Mouse (Mus musculus) CH12.LX (cell line): ENCODE measurements around the gene St7l. TPM values are rescaled to one million over a fixed set of nuclear protein-coding genes. Genes with fewer than 3 reads are reported as not detected.

Source experiments
- DNase-seq: peaks from one replicate; pipeline ENCODE4 v3.0.0-alpha.2; 2013; ENCODE audit errors: extremely low read depth
- H3K27ac ChIP-seq: 2 replicates; pipeline ENCODE4 v1.5.1; 2012; ENCODE audit warnings: low read depth, mild to moderate bottlenecking, control low read depth, moderate library complexity; ENCODE audit not compliant: insufficient read depth
- H3K27me3 ChIP-seq: replicated peaks from 2 replicates; pipeline ENCODE3; 2012; ENCODE audit warnings: inconsistent platforms
- H3K36me3 ChIP-seq, 2 experiments: replicated peaks in 1 of 2; 2 replicates each; pipeline versions ENCODE3 to v1.6.1; 2012; ENCODE audit warnings: inconsistent platforms in 1 of 2, low read length in 1 of 2, mild to moderate bottlenecking in 1 of 2, mixed read lengths in 1 of 2, moderate library complexity in 1 of 2; ENCODE audit not compliant: control insufficient read depth in 1 of 2, insufficient read depth in 1 of 2
- H3K4me1 ChIP-seq, 2 experiments: 2 replicates each; pipeline ENCODE4 v1.6.1; 2012; ENCODE audit warnings: inconsistent platforms in 1 of 2, moderate library complexity in 1 of 2; ENCODE audit not compliant: insufficient read depth in 2 of 2, control insufficient read depth in 1 of 2
- H3K4me2 ChIP-seq: 2 replicates; pipeline ENCODE4 v1.6.1; 2012; ENCODE audit warnings: low read depth, mild to moderate bottlenecking, control low read depth; ENCODE audit not compliant: poor library complexity, insufficient read depth, severe bottlenecking
- H3K4me3 ChIP-seq, 3 experiments: fragments of 150-350 bp in 1 of 3; sonication (generic) in 1 of 3; replicated peaks in 1 of 3; 2 replicates each; pipeline versions ENCODE3 to v1.5.1; 2011 to 2012; ENCODE audit warnings: low read depth in 2 of 3, low read length in 2 of 3, mild to moderate bottlenecking in 2 of 3, moderate library complexity in 2 of 3, control low read depth in 1 of 3, improper control_type of control experiment in 1 of 3, inconsistent platforms in 1 of 3, mixed read lengths in 1 of 3; ENCODE audit not compliant: poor library complexity in 1 of 3
- H3K79me2 ChIP-seq: replicated peaks from 2 replicates; pipeline ENCODE4 v1.6.1; 2012; ENCODE audit warnings: mild to moderate bottlenecking, moderate library complexity; ENCODE audit not compliant: control insufficient read depth, poor library complexity, insufficient read depth, severe bottlenecking; ENCODE audit errors: extremely low read depth
- H3K9ac ChIP-seq: 2 replicates; pipeline ENCODE4 v1.6.1; 2012; ENCODE audit warnings: low read depth, mild to moderate bottlenecking, control low read depth, moderate library complexity; ENCODE audit not compliant: insufficient read depth
- H3K9me3 ChIP-seq: replicated peaks from 2 replicates; pipeline ENCODE3; 2012; ENCODE audit warnings: low read length, inconsistent platforms, mixed read lengths
- CHD1 ChIP-seq: IDR thresholded peaks from 2 replicates; pipeline ENCODE4 v1.6.1; 2012; ENCODE audit warnings: low read depth, low read length, improper control_type of control experiment, inconsistent platforms
- E2F4 ChIP-seq: IDR thresholded peaks from 2 replicates; pipeline ENCODE4 v1.6.1; 2011; ENCODE audit warnings: low read depth, low read length, improper control_type of control experiment; ENCODE audit not compliant: insufficient replicate concordance
- ELF1 ChIP-seq: IDR thresholded peaks from 2 replicates; pipeline ENCODE4 v1.6.1; 2014; ENCODE audit warnings: low read depth, mild to moderate bottlenecking, inconsistent platforms, low read length, improper control_type of control experiment
- ETS1 ChIP-seq: conservative IDR thresholded peaks from 2 replicates; pipeline ENCODE4 v1.6.1; 2012; ENCODE audit warnings: low read depth, mild to moderate bottlenecking, inconsistent platforms, low read length, improper control_type of control experiment, moderate library complexity
- GABPA ChIP-seq: IDR thresholded peaks from 2 replicates; pipeline ENCODE4 v1.6.1; 2012; ENCODE audit warnings: low read depth, low read length, improper control_type of control experiment, inconsistent platforms; ENCODE audit not compliant: insufficient replicate concordance
- IRF4 ChIP-seq: IDR thresholded peaks from 2 replicates; pipeline ENCODE4 v1.6.1; 2014; ENCODE audit warnings: low read depth, mild to moderate bottlenecking, inconsistent platforms, low read length, improper control_type of control experiment
- JUN ChIP-seq: IDR thresholded peaks from 2 replicates; pipeline ENCODE4 v1.6.1; 2011; ENCODE audit warnings: low read depth, mild to moderate bottlenecking, low read length, improper control_type of control experiment, moderate library complexity; ENCODE audit not compliant: insufficient read depth
- MAFK ChIP-seq: IDR thresholded peaks from 2 replicates; pipeline ENCODE4 v1.6.1; 2011; ENCODE audit warnings: low read length, improper control_type of control experiment; ENCODE audit not compliant: insufficient replicate concordance
- MAZ ChIP-seq: IDR thresholded peaks from 2 replicates; pipeline ENCODE4 v1.6.1; 2012; ENCODE audit warnings: low read depth, mild to moderate bottlenecking, inconsistent platforms, low read length, improper control_type of control experiment, moderate library complexity
- MXI1 ChIP-seq: IDR thresholded peaks from 2 replicates; pipeline ENCODE4 v1.6.1; 2011; ENCODE audit warnings: mild to moderate bottlenecking, low read depth, low read length, improper control_type of control experiment
- PAX5 ChIP-seq: IDR thresholded peaks from 2 replicates; pipeline ENCODE4 v1.6.1; 2012; ENCODE audit warnings: low read length, inconsistent platforms, mixed read lengths
- RCOR1 ChIP-seq: conservative IDR thresholded peaks from 2 replicates; pipeline ENCODE4 v1.6.1; 2012; ENCODE audit warnings: low read depth, mild to moderate bottlenecking, inconsistent platforms, low read length, improper control_type of control experiment
- SIN3A ChIP-seq: IDR thresholded peaks from 2 replicates; pipeline ENCODE4 v1.6.1; 2012; ENCODE audit warnings: low read length, improper control_type of control experiment, inconsistent platforms
- SMC3 ChIP-seq: IDR thresholded peaks from 2 replicates; pipeline ENCODE4 v1.6.1; 2011; ENCODE audit warnings: low read depth, low read length, improper control_type of control experiment
- TBP ChIP-seq: conservative IDR thresholded peaks from 2 replicates; pipeline ENCODE4 v1.6.1; 2011; ENCODE audit warnings: low read depth, low read length, improper control_type of control experiment
- UBTF ChIP-seq: IDR thresholded peaks from 2 replicates; pipeline ENCODE4 v1.6.1; 2012; ENCODE audit warnings: low read depth, mild to moderate bottlenecking, inconsistent platforms, low read length, improper control_type of control experiment, moderate library complexity
- USF1 ChIP-seq: IDR thresholded peaks from 2 replicates; pipeline ENCODE4 v1.6.1; 2014; ENCODE audit warnings: low read depth, mild to moderate bottlenecking, inconsistent platforms, low read length, improper control_type of control experiment
- ZMIZ1 ChIP-seq: IDR thresholded peaks from 2 replicates; pipeline ENCODE4 v1.6.1; 2012; ENCODE audit warnings: low read depth, mild to moderate bottlenecking, inconsistent platforms, low read length, improper control_type of control experiment
- ZNF384 ChIP-seq: IDR thresholded peaks from 2 replicates; pipeline ENCODE4 v1.6.1; 2012; ENCODE audit warnings: low read depth, low read length, improper control_type of control experiment, inconsistent platforms
- dilution Hi-C: fragments of 300-500 bp; cut with MboI; formaldehyde crosslinking; loops from 2 replicates; pipeline ENCODE4 v1.14.3; 2020; ENCODE audit warnings: low sequenced_read_pairs; ENCODE audit not compliant: extremely low pct_unique_long_range_greater_than_20kb, extremely low pct_ligation_motif_present
- in situ Hi-C: fragments of 300-500 bp; cut with MboI; formaldehyde crosslinking; loops from 3 replicates; pipeline ENCODE4 v1.14.3; 2019; ENCODE audit warnings: low sequenced_read_pairs, low pct_ligation_motif_present, low pct_unique_long_range_greater_than_20kb, mixed read lengths
- polyA plus RNA-seq: library from polyadenylated mRNA; unstranded; fragments of >175 nt; gene quantifications from 2 replicates; pipeline ENCODE4 v1.2.1, GENCODE M21; 2012; ENCODE audit warnings: low read depth; ENCODE audit not compliant: insufficient read length
- total RNA-seq, 2 experiments: library from RNA; depleted of rRNA; stranded (reverse); fragments of 300-350 nt in 1 of 2; fragments of >200 nt in 1 of 2; gene quantifications; 2 replicates each; pipeline ENCODE4 v1.2.3; 2012 to 2014

St7l gene
- total and polyA plus RNA-seq, 3 experiments = 8.1 to 14.1 (median 10.4) TPM

DNA sequence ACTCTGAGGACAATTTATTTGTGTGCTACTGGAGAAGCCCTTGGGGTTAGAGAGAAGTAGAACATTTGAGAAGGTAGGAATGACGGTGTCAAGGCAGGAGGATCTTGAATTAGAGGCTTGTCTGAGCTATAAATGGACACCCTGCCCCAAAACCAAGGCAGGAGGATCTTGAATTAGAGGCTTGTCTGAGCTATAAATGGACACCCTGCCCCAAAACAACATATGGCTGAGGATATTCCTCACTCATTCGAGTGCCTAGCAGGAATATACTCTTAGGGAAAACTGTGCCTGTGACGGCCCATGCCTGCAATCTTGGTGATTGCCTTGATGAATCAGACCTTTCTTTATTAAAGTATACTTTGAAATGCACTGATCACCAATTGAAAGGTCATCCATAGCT is 42.2 kb downstream of the St7l start:
- H3K4me2 ChIP-seq = no peak overlapping the region
- in situ Hi-C loops (no loop called here), dilution Hi-C loops (no loop called here)

DNA sequence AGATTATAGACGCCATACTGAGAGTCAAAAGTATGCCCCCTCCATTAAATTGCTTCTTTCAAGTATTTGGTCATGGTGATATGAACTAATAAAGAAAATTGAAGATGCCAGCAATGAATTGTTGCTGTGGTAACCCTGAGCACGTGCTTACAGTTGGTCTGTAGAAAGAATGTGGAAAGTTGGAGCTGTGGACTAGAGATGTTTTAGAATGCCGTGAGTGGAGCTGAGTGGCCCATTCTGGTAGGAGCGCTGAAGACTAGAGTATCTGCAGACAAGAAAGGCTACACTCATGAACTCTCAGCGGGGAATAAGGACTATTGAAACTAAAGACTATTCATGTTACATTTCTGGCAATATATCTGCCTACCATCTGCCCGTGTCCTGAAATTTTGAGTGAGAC is 45.4 kb downstream of the St7l start:
- Histone ChIP-seq H3K4me2 (no peak overlapping the region), H3K9ac (no peak overlapping the region), H3K36me3 (peaks cover 3 to 16% of the 10 kb centered on the region in 2 experiments), H3K4me3 (no peak overlapping the region), H3K4me1 (no peaks in the 10 kb centered on the region), H3K27ac (no peak overlapping the region), H3K9me3 (no peaks in the 10 kb centered on the region), H3K27me3 (no peaks in the 10 kb centered on the region), H3K79me2 (no peaks in the 10 kb centered on the region)
- in situ Hi-C loops (no loop called here), dilution Hi-C loops (no loop called here)
- no peak for DNase-seq
- TF ChIP-seq GABPA = no peak

More for the DNA sequence above, 42.2 kb downstream of the St7l start:
- no peaks in the 10 kb centered on the region for H3K79me2 ChIP-seq
- H3K4me3 ChIP-seq = no peak overlapping the region
- no peaks in the 10 kb centered on the region for H3K27me3 ChIP-seq
- no peak overlapping the region for H3K9ac ChIP-seq
- no peak for DNase-seq
- TF ChIP-seq UBTF (no peak), MAZ (no peak), RCOR1 (no peak), ETS1 (no peak), JUN (no peak), MAFK (no peak), ZMIZ1 (no peak), USF1 (no peak), SIN3A (no peak), PAX5 (no peak), MXI1 (no peak), TBP (no peak)
- TF ChIP-seq, all 38 proteins: peak for 0
- no peaks in the 10 kb centered on the region for H3K4me1 ChIP-seq
- H3K36me3 ChIP-seq = peaks cover 3 to 20% of the 10 kb centered on the region in 2 experiments
- no peaks in the 10 kb centered on the region for H3K9me3 ChIP-seq
- H3K27ac ChIP-seq = no peak overlapping the region

DNA sequence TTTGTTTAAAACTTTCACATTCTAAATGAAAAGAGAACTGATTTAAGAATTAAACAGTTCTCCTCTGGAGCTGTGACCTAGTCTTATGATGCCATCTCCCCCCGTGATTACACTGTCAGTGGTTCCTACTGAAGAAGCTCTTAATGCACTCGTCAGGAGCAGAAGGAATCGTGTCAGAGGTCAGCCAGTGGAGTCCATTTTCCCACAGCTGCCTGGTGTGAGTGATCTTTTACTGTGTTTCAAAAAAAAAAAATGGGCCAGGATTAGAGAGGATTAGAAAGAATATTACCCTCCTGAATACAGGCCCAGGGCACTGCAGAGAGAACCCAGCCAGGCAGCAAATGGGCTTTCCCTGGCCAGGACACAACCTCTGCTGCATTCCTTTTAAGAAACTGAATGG is 51.2 kb downstream of the St7l start:
- Histone ChIP-seq H3K27ac (no peak overlapping the region), H3K27me3 (no peaks in the 10 kb centered on the region), H3K9ac (no peak overlapping the region), H3K36me3 (peaks cover 0 to 11% of the 10 kb centered on the region in 2 experiments), H3K4me3 (no peak overlapping the region), H3K4me1 (no peaks in the 10 kb centered on the region)
- no peak for TF ChIP-seq ELF1
- no peak for TF ChIP-seq E2F4
- TF ChIP-seq IRF4 = no peak
- no peak for TF ChIP-seq ZNF384
- TF ChIP-seq MAFK = no peak
- TF ChIP-seq SMC3 = no peak
- no peak for TF ChIP-seq RCOR1
- no peak for TF ChIP-seq TBP
- no peak for TF ChIP-seq CHD1
- TF ChIP-seq, all 38 proteins: peak for 0
- Histone ChIP-seq H3K9me3 (no peaks in the 10 kb centered on the region), H3K4me2 (no peak overlapping the region), H3K79me2 (no peaks in the 10 kb centered on the region)
- DNase-seq = no peak
- dilution Hi-C loops (no loop called here), in situ Hi-C loops (no loop called here)
